In genomic region chr14:34588498-34588897, GRCm38 (mm10) we compare ENCODE assay signal across 12 mouse cellular contexts. TPM values are rescaled to one million over a fixed set of nuclear protein-coding genes. Genes with fewer than 3 reads are reported as not detected.
DNase-seq lines count a peak whose midpoint lies in the region; ATAC-seq and TF ChIP-seq lines count a peak whose summit lies in the region.
"Had no signal": no experiment of that assay in that cellular context is flagged by ENCODE, and none has a peak within 500 bp of the region (broad histone marks: within the 10 kb centered on the region; RNA-seq: fewer than 3 reads in every experiment).

Gene Ldb3, minus strand, starts transcription at chr14:34588682.

- H3ac ChIP-seq in C2C12 (ENCODE audit: control insufficient read depth, insufficient read length, low read depth): peak within 1 kb of the TSS; percentile 69

- H3K9me3 ChIP-seq in intestine, embryonic 16.5 days (ENCODE audit: control insufficient read depth, low read length): no peaks in the 10 kb centered on the region
- H3K9me3 ChIP-seq: hindbrain, embryonic 15.5 days; limb, embryonic 12.5 days; midbrain, embryonic 13.5 days had no signal

- peak within 1 kb of the TSS; percentile 56 for H3K9ac ChIP-seq in intestine, embryonic 16.5 days (ENCODE audit: low read depth, low read length)
- H3K9ac ChIP-seq: hindbrain, embryonic 15.5 days; limb, embryonic 12.5 days; midbrain, embryonic 13.5 days had no signal

- peak within 1 kb of the TSS; percentile 48 for H3K4me2 ChIP-seq in intestine, embryonic 16.5 days (ENCODE audit: low read depth, low read length)
- H3K4me2 ChIP-seq: hindbrain, embryonic 15.5 days; limb, embryonic 12.5 days; midbrain, embryonic 13.5 days had no signal

- peak within 1 kb of the TSS; percentile 31 for H3K4me3 ChIP-seq in C2C12 (ENCODE audit: insufficient read depth, poor library complexity, severe bottlenecking)
- H3K4me3 ChIP-seq in intestine, embryonic 16.5 days (ENCODE audit: low read length): peak within 1 kb of the TSS; percentile 24
- H3K4me3 ChIP-seq: erythroblast, embryonic 14.5 days; hindbrain, embryonic 15.5 days; limb, embryonic 12.5 days; midbrain, embryonic 13.5 days had no signal

- no peak for TF ChIP-seq CTCF in C2C12 (IDR thresholded peaks at IDR 0.05; ENCODE audit: control insufficient read depth, insufficient read depth, insufficient read length)

- H3K79me2 ChIP-seq in C2C12 (ENCODE audit: control insufficient read depth, insufficient read depth): peaks cover 19% of the 10 kb centered on the region

- no peaks in the 10 kb centered on the region for H3K27me3 ChIP-seq in C2C12 (ENCODE audit: control insufficient read depth, insufficient read depth, insufficient read length)
- no peaks in the 10 kb centered on the region for H3K27me3 ChIP-seq in intestine, embryonic 16.5 days (replicated peaks; ENCODE audit: control insufficient read depth, insufficient read depth, low read length)
- H3K27me3 ChIP-seq: hindbrain, embryonic 15.5 days; limb, embryonic 12.5 days; midbrain, embryonic 13.5 days had no signal

- H3K27ac ChIP-seq in intestine, embryonic 16.5 days (ENCODE audit: low read length): peak within 1 kb of the TSS; percentile 88
- H3K27ac ChIP-seq: hindbrain, embryonic 15.5 days; limb, embryonic 12.5 days; midbrain, embryonic 13.5 days had no signal

- 51% methylated on average over 8 of the region's 8 CpGs for WGBS in intestine, embryonic 16.5 days

- DNase-seq in adrenal gland, postnatal 10 days: peak; percentile 50
- peak; percentile 79 to 86 for DNase-seq in heart, adult 18-20 months
- DNase-seq in layer of hippocampus, postnatal 36 days: no peak
- DNase-seq in left cerebral cortex, adult 8-10 months (ENCODE audit: low spot score in 2 of 2): no peak
- DNase-seq in right cerebral cortex, postnatal 4 days: no peak
- DNase-seq: thymus, postnatal 4 days had no signal

- ATAC-seq in intestine, embryonic 16.5 days: peak; percentile 65
- ATAC-seq: midbrain, embryonic 13.5 days had no signal

- peaks cover 15% of the 10 kb centered on the region for H3K4me1 ChIP-seq in intestine, embryonic 16.5 days (ENCODE audit: control insufficient read depth, insufficient read depth, low read length)
- H3K4me1 ChIP-seq: hindbrain, embryonic 15.5 days had no signal

- no peaks in the 10 kb centered on the region for H3K36me3 ChIP-seq in C2C12 (ENCODE audit: control insufficient read depth, insufficient read depth)
- H3K36me3 ChIP-seq in intestine, embryonic 16.5 days (ENCODE audit: control insufficient read depth, insufficient read depth, low read length): no peaks in the 10 kb centered on the region
- H3K36me3 ChIP-seq: hindbrain, embryonic 15.5 days; limb, embryonic 12.5 days; midbrain, embryonic 13.5 days had no signal

- peaks cover 4% of the 10 kb centered on the region for H3K79me3 ChIP-seq in C2C12 (ENCODE audit: low read depth)

TF ChIP-seq in C2C12, 6 proteins besides CTCF, POLR2A, EP300 and RAD21:
- TF ChIP-seq FOSL1 (IDR thresholded peaks at IDR 0.05; ENCODE audit: insufficient read depth, low read length, poor library complexity, severe bottlenecking) (peak; percentile 59), MYOD1 (IDR thresholded peaks at IDR 0.05; ENCODE audit: control insufficient read depth, insufficient read length, low read depth) (no peak)

RNA-seq across cellular contexts. Expression of gene Ldb3, which starts in this region (rescaled TPM):
- 4.0 TPM for polyA plus RNA-seq in C2C12 (2012; fragmentation: generic; extraction: Trizol)
- total RNA-seq in adrenal gland, postnatal 10 days (2021): 10 to 100 TPM; 26.5 to 94.8 TPM
- 1,000 to 10,000 TPM; 1,008 to 1,034 TPM for total RNA-seq in heart, adult 18-20 months (2021)
- 12.8 and 15.7 TPM in 2 replicates for polyA plus RNA-seq in intestine, embryonic 16.5 days (2015; fragmentation: Nextera tagmentation; extraction: Ambion mirVana)
- total RNA-seq in layer of hippocampus, postnatal 36 days (2021): 1 to 10 TPM; 3.4 to 4.0 TPM
- 1 to 10 TPM; 4.8 to 5.4 (median 5.2) TPM for total RNA-seq in left cerebral cortex, adult 8-10 months (2022)
- polyA plus RNA-seq: erythroblast, embryonic 14.5 days had no signal

Comparison
In these comparisons a context has a peak if more than half of its experiments do, and no peak if none do; other contexts are left out.
1. RNA of gene Ldb3 (total RNA-seq): 1,008 to 1,034 TPM in heart, adult 18-20 months; 26.5 to 94.8 TPM in adrenal gland, postnatal 10 days, 4.8 to 5.4 TPM in left cerebral cortex, adult 8-10 months and 3.4 to 4.0 TPM in layer of hippocampus, postnatal 36 days; every median in the first group is over 10 times any median in the second.
2. DNase-seq: peak in adrenal gland, postnatal 10 days (single experiment) and heart, adult 18-20 months (2 of 2); none in layer of hippocampus, postnatal 36 days (0 of 2), left cerebral cortex, adult 8-10 months (0 of 2) and right cerebral cortex, postnatal 4 days (single experiment).